Mouse (Mus musculus): ENCODE results near the gene 4930455H04Rik. TPM values are rescaled to one million over a fixed set of nuclear protein-coding genes. Genes with fewer than 3 reads are reported as not detected.

The 4930455H04Rik gene
- total RNA-seq (2021): not detected
- long read RNA-seq, experiment 1: 0 reads
- long read RNA-seq, experiment 2: 0 reads

DNA sequence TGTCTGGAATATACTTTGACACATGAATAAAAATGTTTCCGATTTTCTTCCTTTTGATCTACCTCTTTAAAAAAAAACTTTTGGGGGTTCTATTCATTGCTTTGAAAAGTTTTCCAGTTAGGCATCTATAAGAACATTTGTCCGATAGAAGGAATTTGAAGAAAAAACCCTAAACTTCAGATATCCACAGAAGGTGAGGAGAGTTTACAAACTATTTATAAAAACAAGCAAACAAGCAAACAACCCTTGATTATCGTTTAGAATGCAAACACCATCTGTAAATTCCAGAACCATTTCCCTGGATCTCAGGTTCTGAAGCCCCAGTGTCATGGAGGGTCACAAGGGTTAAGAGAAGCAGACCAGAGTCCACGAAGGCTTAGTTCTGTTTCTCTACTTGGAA, at the start of gene 4930455H04Rik:
4930455H04Rik (plus strand) TSS at position 301 of the 400 bp plus-strand sequence.
- H3K4me3 ChIP-seq: peak within 1 kb of the TSS; percentile 58
- no peak for TF ChIP-seq CTCF (IDR thresholded peaks at IDR 0.05)
- intact Hi-C loops (cut with DNase I): loop anchor here (1.0 to 5.0 kb wide), 3 partner anchors 17 to 94 kb away; no protein-coding TSS in a partner anchor
- peak within 1 kb of the TSS; percentile 92 for H3K27ac ChIP-seq
- DNase-seq (ENCODE audit: extremely low spot score in 1 of 2, low spot score in 2 of 2): no peak

DNA sequence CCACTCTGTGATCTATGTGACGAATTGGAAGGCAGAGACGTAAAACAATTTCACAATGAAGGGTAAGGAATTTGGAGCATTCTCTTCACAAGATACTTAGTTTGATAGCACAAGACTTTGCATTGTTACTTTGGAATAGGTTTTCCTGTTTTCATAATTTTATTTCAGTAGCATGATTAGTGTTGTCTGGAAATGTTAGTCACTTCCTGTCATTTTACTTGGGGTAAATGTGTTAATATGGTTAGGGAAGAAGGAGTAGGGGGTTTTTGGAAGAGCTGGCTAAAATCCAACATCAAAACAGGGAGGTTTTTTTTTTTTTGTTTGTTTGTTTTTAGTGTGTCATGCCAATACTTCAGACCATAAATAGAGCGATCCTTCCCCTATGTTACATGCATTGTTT, 46.5 kb upstream of the 4930455H04Rik start:
- no peak overlapping the region for H3K4me3 ChIP-seq
- DNase-seq (ENCODE audit: extremely low spot score in 1 of 2, low spot score in 2 of 2): no peak
- no peak overlapping the region for H3K27ac ChIP-seq
- no peak for TF ChIP-seq CTCF (IDR thresholded peaks at IDR 0.05)
- intact Hi-C loops (cut with DNase I): no loop called here

DNA sequence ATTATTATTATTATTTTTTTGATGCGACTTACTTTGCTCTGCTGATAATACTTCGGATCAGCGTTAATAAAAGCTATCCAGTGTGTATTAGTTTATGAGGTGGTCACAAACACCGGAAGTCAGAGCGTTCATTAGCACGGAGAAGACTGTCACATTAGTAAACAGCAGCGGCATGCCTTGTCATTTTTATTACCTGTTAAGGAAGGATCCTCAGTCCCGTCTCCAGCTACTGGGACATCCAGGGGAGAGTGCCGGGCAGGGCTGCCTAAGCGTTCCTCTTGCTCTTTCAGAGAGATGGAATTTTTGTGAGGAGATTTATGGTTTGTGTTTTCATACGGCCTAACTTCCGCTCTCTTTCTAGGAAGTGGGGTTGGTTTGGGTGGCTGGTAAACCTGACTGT, 45.0 kb upstream of the 4930455H04Rik start:
- no peak for TF ChIP-seq CTCF (IDR thresholded peaks at IDR 0.05)
- Histone ChIP-seq H3K27ac (no peak overlapping the region), H3K4me3 (no peak overlapping the region)
- intact Hi-C loops (cut with DNase I): no loop called here
- DNase-seq (ENCODE audit: extremely low spot score in 1 of 2, low spot score in 2 of 2): no peak

DNA sequence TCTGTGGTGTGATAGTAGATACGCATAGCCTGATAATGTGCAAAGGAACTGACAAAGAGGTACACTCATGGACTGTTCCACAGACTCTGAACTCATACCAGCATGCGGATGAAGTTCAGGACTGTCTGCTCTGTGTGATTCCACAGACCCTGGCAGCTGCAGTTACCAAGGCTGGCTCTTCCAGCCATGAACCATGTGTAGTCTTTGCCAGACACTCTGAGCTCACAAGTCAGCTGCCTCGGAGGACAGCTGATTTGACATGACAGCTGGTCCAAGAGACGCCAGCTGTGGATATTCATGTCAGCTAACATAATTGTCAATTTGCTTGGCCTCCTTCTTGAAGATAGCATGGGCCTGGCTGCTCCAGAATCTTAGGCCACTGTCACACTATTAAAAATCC, 39.1 kb upstream of the 4930455H04Rik start:
- H3K4me3 ChIP-seq: no peak overlapping the region
- no peak overlapping the region for H3K27ac ChIP-seq
- no peak for TF ChIP-seq CTCF (IDR thresholded peaks at IDR 0.05)
- DNase-seq (ENCODE audit: extremely low spot score in 1 of 2, low spot score in 2 of 2): no peak
- intact Hi-C loops (cut with DNase I): no loop called here

DNA sequence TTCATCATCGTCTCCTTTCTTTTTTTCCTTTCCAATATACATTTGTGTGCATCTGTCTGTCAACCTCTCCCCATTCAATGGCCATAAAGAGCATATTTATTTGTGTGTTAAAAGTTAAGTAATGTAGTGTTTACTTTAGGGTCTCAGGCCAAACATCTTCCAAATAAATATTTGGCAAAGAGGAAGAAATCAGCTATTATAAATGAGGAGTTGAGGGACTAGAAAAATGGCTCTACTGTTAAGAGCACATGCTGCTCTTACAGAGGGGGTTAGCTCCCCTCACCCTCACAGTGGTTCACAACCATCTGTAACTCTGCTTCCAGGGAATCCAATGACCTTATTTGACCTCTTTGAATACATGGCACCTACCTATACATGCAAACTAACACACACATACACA, 34.9 kb upstream of the 4930455H04Rik start:
- no peak overlapping the region for H3K4me3 ChIP-seq
- H3K27ac ChIP-seq: no peak overlapping the region
- intact Hi-C loops (cut with DNase I): no loop called here
- no peak for TF ChIP-seq CTCF (IDR thresholded peaks at IDR 0.05)
- DNase-seq (ENCODE audit: extremely low spot score in 1 of 2, low spot score in 2 of 2): no peak

DNA sequence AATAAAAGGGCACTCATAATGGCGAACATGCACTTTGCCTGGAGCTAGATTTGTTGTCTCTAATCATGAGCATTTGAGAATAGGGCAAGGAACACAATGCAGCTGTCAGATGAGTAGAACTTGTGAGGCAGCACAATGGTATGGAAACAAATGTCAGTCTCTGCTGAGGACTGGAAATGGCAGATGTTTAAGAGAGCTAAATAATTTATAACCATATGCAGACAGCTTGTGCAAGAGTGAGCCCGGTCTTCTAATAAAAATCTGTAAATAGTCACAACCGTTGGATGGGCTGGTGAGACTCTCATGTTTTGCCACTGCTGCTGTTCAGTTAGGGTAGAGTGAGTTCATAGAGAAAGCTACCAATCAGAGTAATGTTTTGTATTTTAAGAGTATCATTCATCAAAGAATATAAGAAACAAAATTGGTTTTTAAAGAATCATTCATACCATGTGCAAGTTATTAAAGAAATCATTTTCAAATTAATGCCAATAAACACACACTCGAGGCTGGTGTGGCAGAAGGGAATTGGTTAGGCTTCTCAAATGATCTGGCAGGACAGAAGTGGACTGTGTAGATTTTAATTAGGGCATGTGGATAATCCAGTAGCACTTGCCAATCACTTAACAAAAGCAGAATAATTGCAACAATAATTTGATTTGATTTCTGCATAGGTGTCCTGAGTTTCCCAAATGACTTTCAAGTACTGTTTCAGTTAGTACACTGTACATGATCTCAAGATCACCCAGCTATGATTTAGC, 31.0 kb upstream of the 4930455H04Rik start:
- no peak for DNase-seq (ENCODE audit: extremely low spot score in 1 of 2, low spot score in 2 of 2)
- intact Hi-C loops (cut with DNase I): no loop called here
- no peak overlapping the region for H3K27ac ChIP-seq
- H3K4me3 ChIP-seq: no peak overlapping the region
- TF ChIP-seq CTCF (IDR thresholded peaks at IDR 0.05): no peak

DNA sequence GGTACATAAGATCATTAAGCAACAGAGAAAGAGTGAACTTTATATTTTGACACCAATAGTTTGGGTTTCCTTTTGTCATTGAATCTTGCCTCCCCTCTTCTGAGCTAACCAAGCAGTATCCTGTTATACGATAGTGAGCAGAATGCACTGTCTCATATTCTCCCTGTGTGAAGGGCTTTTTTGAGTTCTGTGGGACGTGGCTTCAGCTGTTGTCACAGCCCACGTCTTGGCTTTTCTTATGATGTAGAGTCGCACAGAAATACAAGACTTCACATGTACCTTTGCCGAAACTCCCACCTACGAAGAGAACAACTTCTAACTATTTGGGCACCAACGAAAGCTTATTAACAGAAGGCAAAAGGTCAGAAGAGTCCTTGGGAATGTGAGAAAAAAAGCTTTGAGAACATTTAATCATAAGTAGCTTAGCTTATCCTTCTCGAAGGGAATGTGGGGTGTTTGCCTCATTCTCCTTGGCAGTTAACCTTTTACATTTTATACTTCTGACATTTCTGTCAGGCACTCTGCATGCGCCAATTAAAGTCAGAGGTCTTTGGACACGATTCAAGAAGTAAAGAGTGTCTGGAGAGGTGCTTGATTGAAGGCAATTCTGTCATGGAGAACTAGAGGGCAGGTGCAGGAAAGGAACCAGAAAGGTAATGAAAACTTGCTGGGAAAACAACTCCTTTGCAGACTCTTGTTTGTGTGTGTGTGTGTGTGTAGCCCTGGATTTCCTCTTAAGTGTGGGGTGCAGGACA, 27.1 kb upstream of the 4930455H04Rik start:
- no peak for DNase-seq (ENCODE audit: extremely low spot score in 1 of 2, low spot score in 2 of 2)
- intact Hi-C loops (cut with DNase I): loop anchor here (2.0 kb wide), 2 partner anchors 44 to 66 kb away; no protein-coding TSS in a partner anchor
- no peak for TF ChIP-seq CTCF (IDR thresholded peaks at IDR 0.05)
- Histone ChIP-seq H3K27ac (peak overlapping the region; percentile 69), H3K4me3 (no peak overlapping the region)

DNA sequence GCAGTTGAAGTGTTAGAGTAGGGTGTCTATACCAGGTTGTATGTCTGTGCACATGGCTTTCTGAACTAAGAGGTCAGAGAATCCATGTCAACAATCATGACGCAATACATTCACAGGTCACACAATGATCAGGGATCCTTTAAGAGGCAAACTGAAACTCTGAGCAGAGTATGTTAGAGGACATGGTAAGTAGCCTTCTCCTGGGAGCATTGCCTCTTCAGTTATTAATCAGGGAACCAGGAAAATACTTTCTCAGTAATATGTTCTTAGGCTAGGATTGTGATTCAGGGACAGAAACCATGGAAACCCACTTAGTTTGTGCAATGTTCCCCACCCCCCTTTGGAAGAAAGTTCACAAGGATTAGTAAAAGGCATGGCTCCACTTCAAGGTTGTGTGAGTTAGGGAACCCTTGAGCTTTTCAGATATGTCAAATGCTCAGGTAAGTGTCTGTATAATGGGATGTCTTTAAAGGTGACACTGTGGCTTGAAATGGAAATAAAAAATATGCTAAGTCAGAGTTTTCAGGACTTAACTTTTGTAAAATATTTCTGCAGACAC, 26.4 kb upstream of the 4930455H04Rik start:
- Histone ChIP-seq H3K4me3 (no peak overlapping the region), H3K27ac (no peak overlapping the region)
- intact Hi-C loops (cut with DNase I): loop anchor here (2.0 kb wide), 2 partner anchors 43 to 65 kb away; no protein-coding TSS in a partner anchor
- no peak for TF ChIP-seq CTCF (IDR thresholded peaks at IDR 0.05)
- DNase-seq (ENCODE audit: extremely low spot score in 1 of 2, low spot score in 2 of 2): no peak

DNA sequence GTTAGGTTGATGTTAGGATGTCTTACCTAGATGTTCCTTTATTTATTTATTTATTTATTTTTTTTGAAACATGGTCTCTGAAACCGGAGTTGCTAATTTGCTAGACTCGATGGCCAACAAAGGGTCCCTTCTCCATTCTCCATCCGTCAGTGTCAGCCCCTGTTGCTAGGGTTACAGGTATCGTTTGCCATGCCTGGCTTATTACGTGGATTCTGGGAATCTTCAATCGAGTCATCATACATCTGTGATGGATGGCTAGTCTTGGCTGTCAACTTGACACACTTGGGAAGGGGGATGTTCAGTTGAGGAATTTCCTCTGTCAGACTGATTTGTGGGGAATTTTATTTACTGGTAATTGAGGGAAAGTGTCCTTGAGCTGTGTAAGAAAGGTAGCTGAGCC, 25.3 kb upstream of the 4930455H04Rik start:
- DNase-seq (ENCODE audit: extremely low spot score in 1 of 2, low spot score in 2 of 2): no peak
- TF ChIP-seq CTCF (IDR thresholded peaks at IDR 0.05): no peak
- Histone ChIP-seq H3K4me3 (no peak overlapping the region), H3K27ac (no peak overlapping the region; the same call in 1 of the 2 replicates)
- intact Hi-C loops (cut with DNase I): no loop called here

DNA sequence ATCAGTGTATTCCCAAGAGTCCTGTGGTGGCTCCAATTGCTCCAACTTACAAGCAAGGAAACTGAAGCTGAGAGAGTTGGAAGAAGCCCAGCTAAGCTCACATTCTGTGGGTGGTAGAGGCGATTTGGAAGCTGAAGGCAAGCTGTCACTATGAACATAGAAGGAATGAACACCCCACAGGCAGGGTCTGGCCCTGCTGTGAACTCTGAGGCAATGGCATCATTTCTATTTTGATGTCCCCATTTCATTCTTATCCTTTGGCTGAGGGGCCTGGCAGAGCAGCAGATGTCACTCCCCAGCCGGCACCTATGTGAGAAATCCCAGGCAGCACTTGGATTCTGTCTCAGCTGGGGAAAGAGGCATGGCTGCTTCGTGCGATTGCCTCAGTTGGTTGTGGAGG, 24.6 kb upstream of the 4930455H04Rik start:
- no peak for DNase-seq (ENCODE audit: extremely low spot score in 1 of 2, low spot score in 2 of 2)
- no peak for TF ChIP-seq CTCF (IDR thresholded peaks at IDR 0.05)
- no peak overlapping the region for H3K4me3 ChIP-seq
- peak overlapping the region; percentile 69; the same call in 1 of the 2 replicates for H3K27ac ChIP-seq
- intact Hi-C loops (cut with DNase I): no loop called here

DNA sequence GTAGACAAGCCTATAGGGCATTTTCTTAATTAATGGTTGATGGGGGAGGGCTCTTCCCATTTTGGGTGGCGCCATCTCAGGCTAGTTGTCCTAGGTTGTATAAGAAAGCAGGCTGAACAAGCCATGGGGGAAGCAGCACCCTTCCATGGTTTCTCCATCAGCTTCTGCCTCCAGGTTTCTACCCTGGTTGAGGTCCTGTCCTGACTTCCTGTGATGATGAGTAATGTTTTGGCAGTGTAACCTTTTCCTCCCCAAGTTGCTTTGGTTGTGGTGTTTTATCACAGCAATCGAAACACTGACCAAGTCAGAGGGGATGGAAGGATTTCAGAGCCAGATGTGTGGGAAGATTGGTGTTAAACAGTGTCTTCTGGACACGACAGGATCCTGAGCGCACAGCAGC, 21.6 kb upstream of the 4930455H04Rik start:
- no peak for DNase-seq (ENCODE audit: extremely low spot score in 1 of 2, low spot score in 2 of 2)
- H3K4me3 ChIP-seq: no peak overlapping the region
- no peak for TF ChIP-seq CTCF (IDR thresholded peaks at IDR 0.05)
- no peak overlapping the region for H3K27ac ChIP-seq
- intact Hi-C loops (cut with DNase I): no loop called here

DNA sequence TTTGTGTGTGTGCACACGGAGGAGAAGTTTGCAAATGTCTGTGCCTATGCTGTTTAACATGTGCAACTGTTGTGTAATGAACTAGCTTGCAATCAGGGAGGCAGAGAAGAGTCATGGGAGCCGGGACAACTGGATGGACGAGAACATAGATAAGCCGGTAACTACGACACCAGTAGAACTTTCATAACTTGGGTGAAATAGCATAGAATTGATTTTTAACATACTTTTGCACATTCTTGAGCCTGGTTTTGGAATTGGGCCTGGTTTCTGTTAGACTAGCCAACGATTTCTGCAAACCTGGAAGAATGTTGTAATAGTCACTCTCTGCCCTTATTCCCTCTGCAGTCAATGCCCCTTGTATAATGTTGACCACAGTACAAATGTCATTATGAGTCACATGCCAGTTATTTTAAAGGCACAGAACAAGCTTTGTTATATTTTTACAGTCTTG, 17.4 kb upstream of the 4930455H04Rik start:
- no peak for DNase-seq (ENCODE audit: extremely low spot score in 1 of 2, low spot score in 2 of 2)
- no peak for TF ChIP-seq CTCF (IDR thresholded peaks at IDR 0.05)
- intact Hi-C loops (cut with DNase I): no loop called here
- Histone ChIP-seq H3K27ac (no peak overlapping the region), H3K4me3 (no peak overlapping the region)

Data from left cerebral cortex, adult 2 months (tissue).